Mouse (Mus musculus) myocyte (in vitro differentiated cells): ENCODE results near the gene Klf4. TPM values are rescaled to one million over a fixed set of nuclear protein-coding genes. Genes with fewer than 3 reads are reported as not detected.

Experiments used
- H3K27me3 ChIP-seq: one replicate; pipeline ENCODE4 v1.6.1; 2011; ENCODE audit not compliant: control insufficient read depth, insufficient read depth, insufficient read length
- H3K36me3 ChIP-seq: one replicate; pipeline ENCODE4 v1.6.1; 2011; ENCODE audit not compliant: control insufficient read depth, insufficient read depth
- H3K4me2 ChIP-seq: one replicate; pipeline ENCODE4 v1.6.1; 2011; ENCODE audit warnings: low read depth, control low read depth
- H3K4me3 ChIP-seq: one replicate; pipeline ENCODE4 v1.5.1; 2011; ENCODE audit warnings: mild to moderate bottlenecking, control low read depth, moderate library complexity
- H3K79me2 ChIP-seq: one replicate; pipeline ENCODE4 v1.6.1; 2011; ENCODE audit not compliant: control insufficient read depth, insufficient read depth
- H3ac ChIP-seq: one replicate; pipeline ENCODE4 v1.6.1; 2011; ENCODE audit not compliant: control insufficient read depth, insufficient read length
- CEBPB ChIP-seq: IDR thresholded peaks from 2 replicates; pipeline ENCODE4 v1.6.1; 2011; ENCODE audit warnings: mild to moderate bottlenecking, moderate library complexity; ENCODE audit not compliant: poor library complexity, insufficient read depth, severe bottlenecking
- E2F4 ChIP-seq: IDR thresholded peaks from one replicate; pipeline ENCODE4 v1.6.1; 2011; ENCODE audit warnings: mild to moderate bottlenecking, control low read depth, moderate library complexity; ENCODE audit not compliant: insufficient read depth
- MAX ChIP-seq: IDR thresholded peaks from one replicate; pipeline ENCODE4 v1.6.1; 2011; ENCODE audit warnings: low read depth, mild to moderate bottlenecking, control low read depth
- MYOD1 ChIP-seq, 3 experiments: IDR thresholded peaks; one replicate each; pipeline ENCODE4 v1.6.1; 2011; ENCODE audit warnings: control low read depth in 2 of 3, low read depth in 2 of 3, mild to moderate bottlenecking in 2 of 3, moderate library complexity in 1 of 3; ENCODE audit not compliant: insufficient read length in 2 of 3, control insufficient read depth in 1 of 3
- MYOG ChIP-seq, 3 experiments: IDR thresholded peaks; one replicate each; pipeline ENCODE4 v1.6.1; 2011; ENCODE audit warnings: control low read depth in 2 of 3, low read depth in 2 of 3, mild to moderate bottlenecking in 2 of 3; ENCODE audit not compliant: insufficient read length in 2 of 3, control insufficient read depth in 1 of 3, insufficient read depth in 1 of 3
- POLR2A ChIP-seq: IDR thresholded peaks from one replicate; pipeline ENCODE4 v1.6.1; 2011; ENCODE audit warnings: low read depth, mild to moderate bottlenecking, control low read depth, moderate library complexity; ENCODE audit not compliant: insufficient read length
- POLR2AphosphoS2 ChIP-seq: IDR thresholded peaks from one replicate; pipeline ENCODE4 v1.6.1; 2011; ENCODE audit warnings: low read depth, control low read depth; ENCODE audit not compliant: insufficient read length
- REST ChIP-seq: IDR thresholded peaks from one replicate; pipeline ENCODE4 v1.6.1; 2011; ENCODE audit warnings: mild to moderate bottlenecking, control low read depth, moderate library complexity; ENCODE audit not compliant: insufficient read depth, insufficient read length
- SRF ChIP-seq: IDR thresholded peaks from one replicate; pipeline ENCODE4 v1.6.1; 2011; ENCODE audit warnings: low read depth; ENCODE audit not compliant: control insufficient read depth, insufficient read length
- TCF12 ChIP-seq: IDR thresholded peaks from one replicate; pipeline ENCODE4 v1.6.1; 2011; ENCODE audit warnings: mild to moderate bottlenecking, control low read depth; ENCODE audit not compliant: poor library complexity, insufficient read depth, severe bottlenecking
- TCF3 ChIP-seq: IDR thresholded peaks from one replicate; pipeline ENCODE4 v1.6.1; 2011; ENCODE audit warnings: low read depth, control low read depth; ENCODE audit not compliant: insufficient read length
- USF1 ChIP-seq: IDR thresholded peaks from one replicate; pipeline ENCODE4 v1.6.1; 2011; ENCODE audit warnings: low read depth, mild to moderate bottlenecking, control low read depth, moderate library complexity
- polyA plus RNA-seq: library from polyadenylated mRNA; unstranded; fragments of >200 nt; fragmentation: generic; extraction: Trizol; gene quantifications from one replicate; pipeline ENCODE4 v1.2.1, GENCODE M21; 2012; ENCODE audit warnings: missing spikeins

Klf4 gene
- polyA plus RNA-seq, 1 experiment, result 84.3 TPM

GRCm38 (mm10) chr4:55514733-55515176, 17.5 kb downstream of the Klf4 start:
- Histone ChIP-seq H3K27me3 (no peaks in the 10 kb centered on the region), H3ac (no peak overlapping the region), H3K4me2 (peak overlapping the region; percentile 2), H3K79me2 (no peaks in the 10 kb centered on the region), H3K36me3 (no peaks in the 10 kb centered on the region), H3K4me3 (no peak overlapping the region)
- no peak for TF ChIP-seq REST
- TF ChIP-seq MAX, result no peak
- no peak for TF ChIP-seq POLR2A
- TF ChIP-seq TCF3, result no peak
- TF ChIP-seq MYOG (IDR thresholded peaks at IDR 0.05; ENCODE audit: control insufficient read depth in 1 of 3, insufficient read depth in 1 of 3, insufficient read length in 2 of 3, low read depth in 2 of 3), result no peak
- TF ChIP-seq POLR2AphosphoS2, result no peak
- no peak for TF ChIP-seq MYOD1 (IDR thresholded peaks at IDR 0.05; ENCODE audit: control insufficient read depth in 1 of 3, insufficient read length in 2 of 3, low read depth in 2 of 3)
- no peak for TF ChIP-seq E2F4
- no peak for TF ChIP-seq TCF12
- TF ChIP-seq USF1, result no peak
- no peak for TF ChIP-seq CEBPB
- TF ChIP-seq SRF, result no peak

- no peak for TF ChIP-seq SRF
- Histone ChIP-seq H3K4me3 (no peak overlapping the region), H3ac (no peak overlapping the region), H3K36me3 (no peaks in the 10 kb centered on the region), H3K4me2 (no peak overlapping the region), H3K79me2 (no peaks in the 10 kb centered on the region), H3K27me3 (no peaks in the 10 kb centered on the region)
These were observed 18.5 kb downstream of the Klf4 start for GRCm38 (mm10) chr4:55513615-55514279.

- Histone ChIP-seq H3K4me3 (no peak overlapping the region), H3K36me3 (no peaks in the 10 kb centered on the region), H3K27me3 (no peaks in the 10 kb centered on the region), H3K4me2 (peak overlapping the region; percentile 8), H3ac (no peak overlapping the region), H3K79me2 (no peaks in the 10 kb centered on the region)
- TF ChIP-seq REST (no peak), CEBPB (no peak), MYOG (IDR thresholded peaks at IDR 0.05; ENCODE audit: control insufficient read depth in 1 of 3, insufficient read depth in 1 of 3, insufficient read length in 2 of 3, low read depth in 2 of 3) (peak in 1 of 3 experiments; percentile 19), USF1 (no peak), TCF12 (no peak), MYOD1 (IDR thresholded peaks at IDR 0.05; ENCODE audit: control insufficient read depth in 1 of 3, insufficient read length in 2 of 3, low read depth in 2 of 3) (no peak)
These were observed 20.9 kb downstream of the Klf4 start for GRCm38 (mm10) chr4:55511389-55511788.

GRCm38 (mm10) chr4:55508712-55509111, 23.6 kb downstream of the Klf4 start:
- Histone ChIP-seq H3K4me3 (no peak overlapping the region), H3K27me3 (no peaks in the 10 kb centered on the region), H3K36me3 (no peaks in the 10 kb centered on the region), H3K4me2 (no peak overlapping the region), H3K79me2 (no peaks in the 10 kb centered on the region), H3ac (no peak overlapping the region)
- TF ChIP-seq MAX, result no peak
- no peak for TF ChIP-seq TCF12
- TF ChIP-seq POLR2AphosphoS2, result no peak
- TF ChIP-seq SRF, result no peak
- TF ChIP-seq TCF3, result no peak
- no peak for TF ChIP-seq CEBPB
- TF ChIP-seq POLR2A, result no peak
- no peak for TF ChIP-seq USF1
- no peak for TF ChIP-seq REST
- no peak for TF ChIP-seq MYOD1 (IDR thresholded peaks at IDR 0.05; ENCODE audit: control insufficient read depth in 1 of 3, insufficient read length in 2 of 3, low read depth in 2 of 3)
- TF ChIP-seq MYOG (IDR thresholded peaks at IDR 0.05; ENCODE audit: control insufficient read depth in 1 of 3, insufficient read depth in 1 of 3, insufficient read length in 2 of 3, low read depth in 2 of 3), result no peak
- TF ChIP-seq E2F4, result no peak

- Histone ChIP-seq H3K36me3 (no peaks in the 10 kb centered on the region), H3K79me2 (no peaks in the 10 kb centered on the region), H3K4me2 (no peak overlapping the region), H3K4me3 (no peak overlapping the region), H3K27me3 (no peaks in the 10 kb centered on the region), H3ac (no peak overlapping the region)
- no peak for TF ChIP-seq REST
- TF ChIP-seq MAX, result no peak
- no peak for TF ChIP-seq MYOG (IDR thresholded peaks at IDR 0.05; ENCODE audit: control insufficient read depth in 1 of 3, insufficient read depth in 1 of 3, insufficient read length in 2 of 3, low read depth in 2 of 3)
- no peak for TF ChIP-seq POLR2A
- no peak for TF ChIP-seq USF1
- no peak for TF ChIP-seq TCF3
- no peak for TF ChIP-seq TCF12
- no peak for TF ChIP-seq E2F4
These were observed 33.6 kb downstream of the Klf4 start for GRCm38 (mm10) chr4:55498621-55499020.
